Mouse (Mus musculus): Measurements from ENCODE around the gene Itgb5.

Itgb5 gene

DNA sequence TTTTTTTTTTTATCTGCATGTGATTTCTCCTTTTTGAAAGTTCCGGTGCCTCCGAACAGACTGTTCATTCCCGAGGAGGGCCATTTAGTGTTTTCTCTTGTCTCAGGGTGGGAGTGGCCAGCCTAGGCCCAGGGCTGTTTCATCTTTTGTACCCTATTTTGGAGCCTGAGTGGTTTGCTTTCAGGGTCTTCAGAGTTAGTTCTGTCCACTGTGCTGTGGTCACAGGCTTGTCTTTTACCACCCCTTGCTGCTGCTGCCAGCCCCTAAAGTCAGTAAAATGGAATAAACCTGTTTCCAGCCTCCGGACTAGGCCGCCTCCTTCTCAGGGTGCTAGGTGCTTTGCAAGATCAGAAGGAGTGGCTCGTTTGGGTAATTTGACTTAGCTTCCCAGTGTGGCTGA is 2.6 kb downstream of the Itgb5 start:
- DNase-seq (ENCODE audit: low spot score in 2 of 2), result no peak

DNA sequence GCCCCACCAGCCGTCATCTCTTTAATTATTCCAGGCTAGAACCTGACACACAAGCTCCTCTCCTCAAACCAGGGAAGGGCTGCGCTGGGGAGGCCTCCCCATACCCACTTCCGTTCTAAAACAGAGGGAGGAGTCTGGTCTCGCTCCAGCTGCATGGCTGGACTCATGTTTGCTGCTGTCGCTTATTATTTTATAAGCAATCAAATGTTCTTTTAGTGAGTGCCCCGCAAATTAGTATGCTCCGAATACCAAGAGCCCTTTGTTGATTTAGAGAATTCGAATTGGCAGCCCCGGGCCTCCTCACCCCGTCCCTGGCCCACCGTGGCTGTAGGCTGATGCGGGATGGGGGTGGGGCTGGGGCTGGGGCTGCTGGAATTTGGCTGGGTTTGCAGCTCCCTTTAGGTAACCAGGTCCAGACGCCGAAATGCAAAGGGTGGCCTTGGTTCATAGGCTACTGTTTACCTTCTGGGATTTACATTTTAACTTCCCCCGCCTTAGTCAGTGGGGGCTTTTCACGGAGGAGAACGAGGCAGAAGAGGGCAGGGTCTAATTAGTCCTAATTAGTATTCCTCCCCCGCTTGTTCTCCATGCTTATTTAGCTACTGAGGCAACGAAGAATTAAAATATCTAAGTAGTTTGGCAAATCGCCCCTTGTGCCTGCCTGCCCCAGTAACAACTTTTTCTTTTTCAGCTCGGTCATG is 3.4 kb downstream of the Itgb5 start:
- no peak for DNase-seq (ENCODE audit: low spot score in 2 of 2)

DNA sequence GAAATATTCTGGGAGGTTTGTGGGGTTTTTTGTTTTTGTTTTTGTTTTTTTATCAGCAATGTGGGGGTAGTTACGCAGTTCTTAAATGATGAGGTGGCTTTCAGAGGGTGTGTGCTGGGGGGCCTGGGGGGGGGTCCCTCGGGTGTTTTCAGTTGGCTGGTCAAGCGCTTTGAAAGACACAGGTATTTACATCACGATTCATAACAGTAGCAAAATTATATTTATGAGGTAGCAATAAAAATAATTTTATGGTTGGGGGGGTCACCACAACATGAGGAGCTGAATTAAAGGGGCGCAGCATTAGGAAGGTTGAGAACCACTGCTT is 3.9 kb downstream of the Itgb5 start:
- no peak for DNase-seq (ENCODE audit: low spot score in 2 of 2)

DNA sequence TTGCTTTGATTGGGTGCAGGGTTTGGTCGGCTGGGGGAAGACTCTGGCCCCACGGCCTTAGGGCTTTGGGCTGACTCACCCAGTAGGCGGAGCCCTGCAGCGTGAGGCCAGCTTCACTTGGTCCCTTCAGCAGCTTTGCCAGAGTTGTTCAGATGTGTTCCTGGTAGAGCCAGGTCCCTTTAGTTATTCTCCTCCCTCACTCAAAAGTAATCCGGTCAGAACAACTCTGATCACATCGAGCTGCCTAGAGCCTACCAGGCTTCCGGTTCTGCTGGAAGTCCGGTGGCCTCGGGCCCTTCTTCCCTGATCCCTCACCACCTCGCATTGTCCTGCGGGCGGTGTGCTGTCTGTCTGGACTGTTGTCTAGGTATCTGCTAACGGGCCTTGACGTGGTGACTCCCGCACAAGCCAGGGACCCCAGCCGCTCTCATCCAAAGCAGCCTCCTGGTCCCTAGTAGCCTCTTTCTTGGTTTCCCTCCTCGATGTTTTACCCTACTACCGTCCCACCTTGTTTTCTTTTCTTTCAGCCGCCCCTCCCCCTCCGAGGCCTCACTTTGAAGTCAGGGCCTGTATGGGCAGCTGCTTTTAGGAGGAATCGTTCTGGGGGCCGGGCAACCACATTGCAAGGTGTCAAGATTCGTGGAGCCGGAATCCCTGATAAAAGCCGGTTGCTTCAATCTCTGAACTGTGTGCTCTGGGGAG is 4.5 kb downstream of the Itgb5 start:
- no peak for DNase-seq (ENCODE audit: low spot score in 2 of 2)

DNA sequence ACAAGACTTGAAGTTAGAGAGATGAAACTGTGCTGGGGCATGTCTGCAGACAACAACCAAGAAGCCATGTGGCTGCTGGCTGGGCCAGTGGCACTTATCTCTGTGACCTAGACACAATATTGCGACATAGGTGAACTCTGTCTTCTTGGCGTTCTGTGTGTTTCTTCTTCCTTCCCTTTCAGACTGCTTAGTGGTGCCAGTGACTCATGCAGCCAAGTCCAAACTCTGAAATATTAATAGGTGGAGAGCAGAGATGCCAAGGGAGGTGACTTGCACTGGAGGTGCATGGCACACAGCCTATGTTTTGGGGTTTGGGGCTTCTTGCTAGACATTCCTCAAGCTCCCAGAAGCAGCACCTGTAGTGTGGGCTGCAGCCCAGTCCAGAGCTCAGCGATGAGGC is 7.2 kb downstream of the Itgb5 start:
- no peak for DNase-seq (ENCODE audit: low spot score in 2 of 2)

DNA sequence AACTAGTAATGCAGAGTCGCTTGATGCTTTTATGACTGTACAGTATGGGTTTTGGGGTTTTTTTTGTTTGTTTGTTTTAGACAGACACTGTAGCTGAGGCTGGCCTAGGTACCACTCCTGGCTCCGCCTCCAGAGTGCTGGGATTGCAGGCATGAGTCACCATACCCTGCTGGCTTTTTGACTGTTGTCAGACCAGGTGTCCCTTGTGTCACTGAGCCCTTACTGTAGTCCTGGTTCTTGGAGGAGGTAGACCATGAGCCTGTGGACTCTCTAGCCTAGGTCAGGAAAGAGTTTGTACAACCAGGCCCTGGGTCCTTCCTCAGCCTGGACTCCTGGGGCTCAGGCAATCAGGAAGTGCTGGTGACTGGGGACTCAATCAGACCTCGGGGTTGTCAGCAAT is 7.7 kb downstream of the Itgb5 start:
- no peak for DNase-seq (ENCODE audit: low spot score in 2 of 2)

DNA sequence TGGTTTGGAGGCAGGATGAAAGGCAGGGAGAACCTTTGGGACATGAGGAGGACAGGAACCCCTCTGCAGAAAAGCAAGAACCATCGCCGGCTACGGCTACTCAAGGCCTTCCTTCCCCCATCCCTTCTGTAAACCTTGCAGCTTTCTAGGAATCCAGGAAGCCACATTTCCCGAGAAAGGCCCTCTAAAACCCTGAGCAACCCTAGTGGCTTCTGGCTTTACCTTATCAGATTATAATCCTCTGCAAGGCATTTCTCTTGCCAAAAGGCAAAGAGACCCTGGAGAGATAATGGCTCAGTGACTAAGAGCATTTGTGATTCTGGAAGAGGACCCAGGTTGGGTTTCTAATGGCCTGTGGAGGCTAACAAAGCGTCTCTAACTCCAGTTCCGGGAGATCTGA is 11.2 kb downstream of the Itgb5 start:
- no peak for DNase-seq (ENCODE audit: low spot score in 2 of 2)

DNA sequence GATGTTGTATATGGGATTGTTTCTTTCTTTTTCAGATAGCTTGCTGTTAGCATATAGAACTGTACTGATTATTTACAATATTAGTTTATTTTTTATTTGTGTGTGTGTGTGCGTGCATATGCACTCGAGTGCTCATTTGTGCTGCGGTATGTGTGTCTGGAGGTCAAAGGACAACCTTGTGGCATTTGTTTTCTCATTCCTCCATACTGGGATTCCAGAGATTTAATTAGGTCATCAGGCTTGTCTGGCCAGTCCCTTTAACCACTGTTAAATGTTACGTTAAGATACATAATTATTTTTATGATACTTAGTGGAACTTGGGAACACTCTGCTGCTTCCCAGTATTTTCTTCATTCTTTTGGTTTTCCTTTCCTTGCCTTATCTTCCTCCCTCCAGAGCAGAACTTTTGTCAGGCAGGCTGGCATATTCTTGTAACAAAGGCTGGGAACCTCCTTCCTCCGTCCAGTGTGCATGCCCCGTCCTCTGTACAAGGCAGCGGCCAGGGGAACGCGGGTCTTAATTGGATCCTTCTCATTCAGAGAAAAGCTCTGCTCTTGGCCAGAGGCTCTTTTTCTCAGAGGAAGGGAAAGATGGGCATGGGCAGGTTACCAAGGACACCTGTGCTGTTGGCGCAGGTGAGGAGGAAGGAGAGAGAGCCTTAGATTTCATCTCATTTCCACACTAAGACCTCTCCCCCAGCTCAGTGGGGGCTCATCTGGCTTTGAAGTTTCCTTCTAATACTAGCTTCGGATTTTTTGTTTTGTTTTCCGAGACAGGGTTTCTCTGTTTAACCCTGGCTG is 12.8 kb downstream of the Itgb5 start:
- no peak for DNase-seq (ENCODE audit: low spot score in 2 of 2)

DNA sequence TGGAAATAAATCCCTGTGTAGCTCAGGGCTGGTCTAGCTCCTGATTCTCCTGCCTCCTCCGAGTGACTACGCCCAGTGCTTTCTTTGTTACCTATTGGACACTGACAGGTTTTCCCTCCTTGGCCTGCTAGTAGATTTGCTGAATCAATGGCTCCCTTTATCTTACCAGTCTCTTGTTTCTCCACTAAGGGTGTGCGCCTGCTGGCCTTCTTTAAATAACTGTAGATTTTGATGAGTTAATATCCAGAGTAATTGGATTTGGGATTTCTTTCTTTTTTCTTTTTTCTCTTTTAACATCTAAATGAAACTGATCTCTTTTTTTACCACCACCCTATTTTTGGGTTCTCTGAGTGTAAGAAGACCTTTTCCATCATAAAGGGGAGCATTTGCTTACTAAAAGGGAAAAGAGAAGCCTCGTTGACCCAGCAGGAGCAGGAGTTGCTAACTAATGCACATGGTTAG is 14.7 kb downstream of the Itgb5 start:
- DNase-seq (ENCODE audit: low spot score in 2 of 2), result no peak

DNA sequence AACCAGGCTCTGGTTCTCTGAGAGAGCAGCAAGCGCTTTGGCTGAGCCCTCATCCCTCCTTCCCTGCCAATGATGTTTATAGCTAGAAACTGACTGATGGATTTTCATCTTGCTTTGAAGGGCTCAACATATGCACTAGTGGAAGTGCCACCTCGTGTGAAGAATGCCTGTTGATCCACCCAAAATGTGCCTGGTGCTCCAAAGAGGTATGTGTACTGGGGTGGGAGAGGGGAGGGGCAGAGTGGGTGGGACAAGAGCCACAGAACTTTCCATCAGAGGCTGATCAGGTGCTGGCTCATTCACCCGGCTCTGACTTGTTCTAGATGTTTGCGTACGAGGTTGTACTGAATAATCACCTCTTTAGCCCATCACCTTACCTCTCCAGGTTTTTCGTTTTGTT is 15.4 kb downstream of the Itgb5 start:
- DNase-seq (ENCODE audit: low spot score in 2 of 2), result no peak

DNA sequence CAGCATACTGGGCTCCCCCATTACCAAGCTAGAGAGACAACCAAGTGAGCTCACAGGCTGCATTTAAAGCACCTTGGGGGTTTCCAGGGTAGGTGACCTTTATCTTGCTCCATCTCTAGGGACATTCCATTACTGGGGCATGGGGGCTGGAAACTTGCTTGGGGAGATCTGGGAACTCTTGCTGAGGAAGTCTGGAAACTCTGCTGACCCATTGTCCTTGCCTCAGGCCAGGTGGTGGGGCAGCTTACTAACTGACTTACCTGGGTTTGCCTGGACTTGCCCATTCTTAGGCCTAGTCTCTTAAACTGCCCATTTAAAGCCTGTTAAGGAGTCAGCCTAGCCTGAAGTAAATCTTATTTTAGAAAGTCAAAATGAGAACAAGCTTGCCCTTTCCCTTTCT is 23.8 kb downstream of the Itgb5 start:
- DNase-seq (ENCODE audit: low spot score in 2 of 2), result no peak

DNA sequence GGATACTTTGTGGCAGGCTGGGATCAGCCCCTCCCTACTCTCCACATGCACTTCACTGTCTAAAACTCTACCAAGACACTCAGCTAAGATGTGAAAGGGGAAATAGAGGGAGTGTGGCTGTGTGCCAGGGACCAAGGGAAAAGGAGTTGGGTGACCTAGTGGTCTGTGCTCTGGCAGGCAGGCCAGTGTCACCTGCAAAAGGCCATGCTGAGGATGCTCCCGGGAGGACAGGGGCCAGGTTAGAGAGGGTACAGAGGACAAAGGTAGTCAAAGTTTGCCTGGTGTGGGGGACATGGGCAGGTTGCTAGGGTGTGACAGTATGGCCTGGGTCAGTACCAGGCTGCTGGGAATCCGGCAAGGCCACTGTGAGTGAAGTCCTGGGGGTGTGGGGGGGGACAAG is 29.3 kb downstream of the Itgb5 start:
- no peak for DNase-seq (ENCODE audit: low spot score in 2 of 2)

DNA sequence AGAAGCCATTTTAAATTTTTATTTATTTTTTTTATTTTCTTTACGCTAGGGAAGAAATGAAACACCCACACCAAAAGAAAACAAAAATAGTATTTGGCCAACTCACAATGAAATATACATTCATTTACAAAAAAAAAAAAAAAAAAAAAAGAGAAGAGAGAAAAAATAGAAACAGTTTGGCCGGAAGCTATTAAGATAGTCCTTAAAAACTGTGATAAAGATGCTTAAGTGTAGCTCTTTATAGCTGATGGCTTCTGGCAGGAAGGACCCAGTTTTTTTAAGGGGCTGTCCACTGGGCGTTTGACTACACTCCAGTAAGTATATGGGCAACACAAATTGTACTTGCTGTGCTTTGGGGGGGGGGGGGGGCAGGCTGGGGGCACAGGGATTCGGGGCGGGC is 29.9 kb downstream of the Itgb5 start:
- DNase-seq (ENCODE audit: low spot score in 2 of 2), result no peak

DNA sequence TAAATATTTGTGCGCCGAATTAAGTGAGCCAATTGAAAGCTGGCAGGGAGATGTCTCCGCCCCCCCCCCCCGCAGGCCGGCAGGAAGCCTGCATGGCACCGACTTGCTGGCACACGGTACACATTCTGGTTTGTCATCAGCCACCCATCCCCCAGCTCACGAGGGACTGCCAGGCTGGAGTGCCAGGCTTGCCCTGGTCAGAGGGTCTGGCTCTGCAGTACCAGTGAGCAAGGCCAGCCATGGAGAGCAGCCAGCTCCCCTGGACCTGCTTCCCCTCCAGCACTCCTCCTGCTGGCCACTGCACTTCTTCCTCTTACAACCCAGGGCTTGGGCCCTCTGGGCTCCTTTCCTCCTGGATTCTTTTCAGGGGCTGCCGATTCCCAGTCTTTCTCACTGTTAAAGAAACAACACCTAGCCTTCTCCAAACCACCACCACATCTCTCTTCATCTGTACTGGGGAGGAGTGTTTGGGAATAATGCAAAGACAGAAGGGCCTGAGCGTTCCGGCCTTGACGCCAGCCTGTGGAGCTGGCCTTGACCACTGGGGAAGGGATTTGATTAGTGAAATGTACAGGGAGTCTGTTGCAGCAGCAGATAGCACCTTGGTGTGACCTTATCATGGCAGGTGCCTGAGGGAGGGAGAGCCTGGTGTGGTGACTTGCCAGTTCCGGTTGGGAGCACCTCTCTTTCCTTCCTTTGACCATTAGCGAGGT is 30.7 kb downstream of the Itgb5 start:
- peak; percentile 75 to 80 for DNase-seq (ENCODE audit: low spot score in 2 of 2)

DNA sequence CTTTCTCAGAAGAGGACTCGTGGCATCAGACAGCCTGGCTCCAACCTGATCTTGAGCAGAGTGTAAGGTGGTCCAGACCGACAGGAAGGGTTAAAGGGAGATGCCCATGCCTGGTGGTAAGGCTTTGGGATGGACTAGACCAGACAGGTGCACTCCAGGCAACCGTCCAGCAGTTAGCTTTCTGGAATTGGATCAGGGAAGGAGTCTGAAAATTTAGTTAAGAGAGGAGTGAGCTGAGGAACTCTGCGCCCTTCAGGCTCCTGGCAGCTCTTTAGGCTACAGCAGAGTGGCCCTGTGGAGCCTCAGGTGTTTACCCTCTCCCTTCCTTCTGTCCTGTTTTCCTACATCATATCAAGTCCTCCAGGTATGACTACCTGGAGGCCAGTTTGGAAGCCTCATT is 32.9 kb downstream of the Itgb5 start:
- DNase-seq (ENCODE audit: low spot score in 2 of 2), result no peak

DNA sequence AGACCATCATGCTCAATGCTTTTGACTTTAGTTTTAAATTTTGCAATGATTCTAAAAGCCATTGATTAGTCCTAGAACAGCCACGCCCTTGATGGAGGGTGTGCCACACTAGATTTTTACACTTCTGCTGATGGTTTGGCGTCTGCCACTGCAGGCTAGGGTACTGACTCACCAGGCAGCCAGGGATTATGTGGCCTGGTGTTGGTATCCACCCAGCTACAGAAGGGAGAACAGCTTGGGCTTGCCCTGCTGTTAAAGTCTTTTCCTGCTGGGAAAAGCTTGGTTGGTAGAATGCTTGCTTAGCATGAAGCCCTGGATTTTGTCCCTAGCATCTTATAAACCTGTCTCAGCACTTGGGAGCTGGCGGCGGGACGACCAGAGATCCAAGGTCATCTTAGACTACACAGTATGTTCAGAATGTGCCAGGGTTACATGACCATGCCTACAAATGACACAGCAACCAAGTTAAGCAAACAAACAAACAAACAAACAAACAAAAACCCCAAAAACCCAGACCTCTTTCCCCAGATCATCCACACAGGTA is 33.8 kb downstream of the Itgb5 start:
- no peak for DNase-seq (ENCODE audit: low spot score in 2 of 2)

DNA sequence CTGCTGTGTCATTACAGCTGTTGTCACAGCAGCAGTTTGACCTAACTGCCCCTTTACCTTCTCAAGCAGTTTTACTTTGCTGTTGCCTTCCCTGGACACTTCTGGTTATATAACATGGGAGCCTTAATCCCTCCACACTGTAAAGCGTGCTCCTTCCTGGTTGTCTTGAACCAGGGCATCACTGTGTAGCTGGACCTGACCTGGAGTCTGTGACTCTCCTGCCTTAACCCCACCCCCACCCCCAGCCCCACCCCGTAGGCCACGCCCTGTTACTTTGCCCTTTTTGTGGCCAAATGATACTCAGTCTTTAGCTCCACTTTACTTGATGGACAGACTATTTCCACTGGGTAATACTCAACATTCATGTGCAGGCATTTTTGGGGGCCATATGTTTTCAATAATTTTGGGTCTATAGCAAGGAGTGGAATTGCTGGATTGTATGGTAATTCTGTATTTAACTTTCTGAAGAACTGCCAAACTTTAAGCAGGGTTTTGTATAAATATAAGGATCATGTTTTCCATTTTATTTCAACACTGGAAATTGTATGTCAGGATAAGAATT is 40.8 kb downstream of the Itgb5 start:
- no peak for DNase-seq (ENCODE audit: low spot score in 2 of 2)

DNA sequence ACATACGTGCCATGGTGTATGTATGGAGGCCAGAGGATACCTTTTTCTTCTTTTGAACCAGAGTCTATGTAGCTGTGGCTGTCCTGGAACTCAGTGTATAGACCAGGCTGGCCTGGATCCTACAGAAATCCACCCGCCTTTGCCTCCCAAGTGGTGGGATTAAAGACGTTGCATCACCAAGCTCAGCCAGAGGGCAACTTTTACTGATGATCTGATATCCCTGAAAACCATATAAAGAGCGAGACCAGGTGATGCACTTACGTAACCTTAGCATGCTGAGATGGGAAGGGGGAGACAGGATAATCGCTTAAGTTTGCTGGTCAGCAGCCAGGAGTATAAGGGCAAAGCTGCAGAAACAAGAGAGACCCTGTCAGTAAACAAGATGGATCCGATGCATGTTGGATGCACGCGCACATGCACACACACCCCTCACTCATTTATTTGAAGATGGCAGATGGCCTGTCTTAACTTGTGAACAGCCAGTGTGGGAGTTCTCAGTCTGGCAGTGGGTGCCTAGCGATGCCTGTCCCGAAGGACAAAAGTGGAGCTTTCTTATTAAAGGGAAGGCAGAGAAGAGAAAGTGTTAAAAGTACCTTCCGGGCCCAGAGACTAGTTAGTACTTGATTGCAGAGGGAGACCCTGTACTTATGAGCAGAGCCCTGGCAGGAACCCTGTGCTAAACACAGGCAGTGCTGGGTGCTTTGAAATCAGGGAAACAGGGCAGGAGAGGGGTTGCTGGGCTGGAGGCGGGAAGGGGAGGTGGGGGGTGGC is 41.7 kb downstream of the Itgb5 start:
- no peak for DNase-seq (ENCODE audit: low spot score in 2 of 2)

DNA sequence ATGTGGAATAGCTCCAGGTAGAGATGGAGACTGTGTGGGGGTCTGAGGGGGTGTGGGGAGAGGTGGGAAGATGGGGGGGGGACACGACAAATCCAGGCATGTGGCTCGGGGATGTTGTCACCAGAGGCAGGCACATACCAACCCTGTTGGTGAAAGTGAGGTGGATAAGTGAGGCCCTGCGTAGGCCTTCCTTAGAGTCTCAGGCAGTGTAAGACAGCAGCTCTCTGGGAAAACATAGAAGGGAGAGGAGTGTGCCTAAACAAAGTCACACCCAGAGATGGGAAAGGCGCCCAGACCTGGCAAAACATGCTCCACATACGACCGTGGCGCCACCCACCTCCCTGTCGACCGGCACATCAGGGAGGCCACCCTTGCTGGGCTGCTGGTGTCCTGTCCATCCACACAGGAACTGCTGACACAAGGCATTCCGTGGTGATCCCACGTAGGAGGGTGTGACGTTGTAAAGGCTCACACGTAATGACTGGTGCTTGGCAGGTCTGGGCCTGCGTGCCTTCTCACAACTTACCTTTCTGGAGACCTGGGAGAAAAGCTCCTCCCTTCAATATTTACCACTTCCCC is 42.5 kb downstream of the Itgb5 start:
- DNase-seq (ENCODE audit: low spot score in 2 of 2), result no peak

DNA sequence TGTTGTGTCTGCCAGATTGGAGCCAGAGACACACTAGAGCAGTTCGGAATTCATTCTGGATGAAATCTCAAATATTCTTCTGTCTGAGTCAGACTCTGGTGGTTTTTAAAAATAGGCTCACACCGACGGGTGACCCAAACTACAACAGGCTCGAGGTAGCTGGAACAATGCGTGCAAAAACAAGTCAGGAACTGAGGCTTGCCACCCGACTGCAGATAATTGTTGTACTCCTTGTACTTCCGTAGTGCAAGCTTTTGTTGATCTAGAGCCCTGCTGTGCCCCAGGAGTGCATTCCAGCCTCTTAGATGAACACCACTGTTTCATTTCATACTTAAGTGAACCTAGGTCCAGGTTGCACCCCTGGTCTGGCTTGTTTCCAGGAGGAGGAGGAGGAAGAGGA is 43.8 kb downstream of the Itgb5 start:
- DNase-seq (ENCODE audit: low spot score in 2 of 2), result no peak
